Mouse (Mus musculus): ENCODE data around the gene Vmn2r116. TPM values are rescaled to one million over a fixed set of nuclear protein-coding genes. Genes with fewer than 3 reads are reported as not detected.
"Not testable (repeated sequence)": the region's sequence is repeated elsewhere in the genome, so short reads cannot be mapped to it uniquely, and the experiment has no call there.

The Vmn2r116 gene
- not detected in 2 replicates for polyA plus RNA-seq (2012; rRNA removed)

DNA sequence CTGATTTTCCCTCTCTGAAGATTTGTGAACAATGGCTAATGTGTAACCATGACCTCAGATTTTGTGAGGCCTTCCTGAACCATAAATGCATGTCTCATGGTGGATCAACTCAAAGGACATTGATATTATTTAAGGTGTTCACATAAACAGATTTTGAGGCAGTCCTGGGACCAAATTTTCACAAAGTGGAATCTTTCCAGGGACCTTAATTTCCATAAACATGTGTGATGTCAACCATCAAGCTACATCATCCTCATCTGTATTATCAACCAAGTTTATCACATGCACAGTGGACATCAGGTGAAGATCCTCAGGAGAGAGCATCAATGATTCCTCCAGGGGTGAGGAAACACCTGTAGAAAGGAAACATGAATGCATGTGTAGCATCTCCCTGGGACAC is at the start of gene Vmn2r116:
Gene Vmn2r116, plus strand, starts transcription at position 301 of the 400 bp plus-strand sequence.
- DNase-seq (ENCODE audit: low read depth, low spot score) = not testable (repeated sequence)

DNA sequence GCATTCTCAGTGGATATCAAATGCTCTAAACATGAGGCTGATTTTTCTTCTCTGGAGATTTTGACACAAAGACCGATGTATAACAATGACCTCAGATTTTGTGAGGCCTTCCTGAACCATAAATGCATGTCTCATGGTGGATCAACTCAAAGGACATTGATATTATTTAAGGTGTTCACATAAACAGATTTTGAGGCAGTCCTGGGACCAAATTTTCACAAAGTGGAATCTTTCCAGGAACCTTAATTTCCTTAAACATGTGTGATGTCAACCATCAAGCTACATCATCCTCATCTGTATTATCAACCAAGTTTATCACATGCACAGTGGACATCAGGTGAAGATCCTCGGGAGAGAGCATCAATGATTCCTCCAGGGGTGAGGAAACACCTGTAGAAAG is 41.0 kb upstream of the Vmn2r116 start, which contains the start of gene Vmn2r115:
Gene Vmn2r115, plus strand, starts transcription at position 301 of the 400 bp plus-strand sequence.
- 29% methylated on average over 2 of the region's 2 CpGs for WGBS
- DNase-seq (ENCODE audit: low read depth, low spot score) = not testable (repeated sequence)

- WGBS = 72% methylated on average over 1 of the region's 1 CpGs
- DNase-seq (ENCODE audit: low read depth, low spot score) = no peak
These were observed 32.8 kb upstream of the Vmn2r116 start for GRCm38 (mm10) chr17:23351644-23352043.

GRCm38 (mm10) chr17:23433150-23433679 is 48.8 kb downstream of the Vmn2r116 start:
- 79% methylated on average over 6 of the region's 6 CpGs for WGBS
- no peak for DNase-seq (ENCODE audit: low read depth, low spot score)

Other genes with a start within 250 kb of the Vmn2r116 start
- gene Zfp40, start 191.4 kb upstream of the Vmn2r116 start, polyA plus RNA-seq (2012; rRNA removed) = 0.43 and 0.52 TPM in 2 replicates
- gene Vmn2r114, start 72.1 kb upstream of the Vmn2r116 start, polyA plus RNA-seq (2012; rRNA removed) = not detected in 2 replicates
- gene Vmn2r115, start 40.9 kb upstream of the Vmn2r116 start, polyA plus RNA-seq (2012; rRNA removed) = not detected in 2 replicates
- not detected in 2 replicates for gene Vmn2r117, start 95.1 kb downstream of the Vmn2r116 start, polyA plus RNA-seq (2012; rRNA removed)
- gene Zfp213, start 179.6 kb downstream of the Vmn2r116 start, polyA plus RNA-seq (2012; rRNA removed) = 10.6 and 11.2 TPM in 2 replicates
- 4.4 and 5.5 TPM in 2 replicates for gene Zfp13, start 214.9 kb downstream of the Vmn2r116 start, polyA plus RNA-seq (2012; rRNA removed)
- gene Zscan10, start 216.3 kb downstream of the Vmn2r116 start, polyA plus RNA-seq (2012; rRNA removed) = not detected in 2 replicates